ENCODE assay signal across 11 mouse cellular contexts in genomic region chr8:61384536-61384935, GRCm38 (mm10).
DNase-seq lines count a peak whose midpoint lies in the region; ATAC-seq and TF ChIP-seq lines count a peak whose summit lies in the region.
"Had no signal": no experiment of that assay in that cellular context is flagged by ENCODE, and none has a peak within 500 bp of the region (broad histone marks: within the 10 kb centered on the region; RNA-seq: fewer than 3 reads in every experiment).

No protein-coding gene starts in this region.

- H3K9me3 ChIP-seq in hindbrain, postnatal 0 days (ENCODE audit: low read length): no peaks in the 10 kb centered on the region
- H3K9me3 ChIP-seq in hindbrain, embryonic 11.5 days (ENCODE audit: control insufficient read depth, low read length): no peaks in the 10 kb centered on the region
- H3K9me3 ChIP-seq: embryonic facial prominence, embryonic 13.5 days had no signal

- H3K36me3 ChIP-seq in hindbrain, postnatal 0 days (ENCODE audit: insufficient read depth, low read length): peaks cover 6% of the 10 kb centered on the region; the same call in 1 of the 2 replicates
- no peaks in the 10 kb centered on the region for H3K36me3 ChIP-seq in hindbrain, embryonic 11.5 days (ENCODE audit: control insufficient read depth, insufficient read depth, low read length)

- peaks cover 12% of the 10 kb centered on the region; the same call in 1 of the 2 replicates for H3K4me1 ChIP-seq in hindbrain, postnatal 0 days (ENCODE audit: insufficient read depth, low read length)
- H3K4me1 ChIP-seq in hindbrain, embryonic 11.5 days (replicated peaks; ENCODE audit: control insufficient read depth, insufficient read depth, low read length): peaks cover 11% of the 10 kb centered on the region

- H3K4me3 ChIP-seq in hindbrain, postnatal 0 days (ENCODE audit: low read length): no peak overlapping the region
- H3K4me3 ChIP-seq in hindbrain, embryonic 11.5 days (ENCODE audit: low read depth, low read length): no peak overlapping the region
- H3K4me3 ChIP-seq: embryonic facial prominence, embryonic 13.5 days; myocyte had no signal

- peak; percentile 40 for TF ChIP-seq CTCF in hindbrain, postnatal 0 days (IDR thresholded peaks at IDR 0.05; ENCODE audit: low read depth)

- H3K9ac ChIP-seq in hindbrain, postnatal 0 days (replicated peaks; ENCODE audit: low read length): no peak overlapping the region
- H3K9ac ChIP-seq in hindbrain, embryonic 11.5 days (ENCODE audit: low read depth, low read length): no peak overlapping the region
- H3K9ac ChIP-seq: embryonic facial prominence, embryonic 13.5 days had no signal

- ATAC-seq in hindbrain, postnatal 0 days: no peak
- ATAC-seq in hindbrain, embryonic 11.5 days (ENCODE audit: low FRiP score): no peak
- peak; percentile 37; the same call in 1 of the 2 replicates for ATAC-seq in megakaryocyte progenitor cell, adult 5-6 weeks (replicated peaks; ENCODE audit: poor library complexity)

- no peak overlapping the region for H3K4me2 ChIP-seq in hindbrain, postnatal 0 days (ENCODE audit: low read depth, low read length)
- no peak overlapping the region for H3K4me2 ChIP-seq in hindbrain, embryonic 11.5 days (replicated peaks; ENCODE audit: low read depth, low read length)
- H3K4me2 ChIP-seq: embryonic facial prominence, embryonic 13.5 days had no signal

- 82% methylated on average over 9 of the region's 9 CpGs for WGBS in hindbrain, postnatal 0 days
- 77% methylated on average over 9 of the region's 9 CpGs for WGBS in hindbrain, embryonic 11.5 days

- no peaks in the 10 kb centered on the region for H3K27me3 ChIP-seq in hindbrain, postnatal 0 days (ENCODE audit: insufficient read depth, low read length)
- H3K27me3 ChIP-seq in hindbrain, embryonic 11.5 days (ENCODE audit: control insufficient read depth, insufficient read depth, low read length): no peaks in the 10 kb centered on the region
- H3K27me3 ChIP-seq: embryonic facial prominence, embryonic 13.5 days had no signal

- no peak for DNase-seq in hindbrain, postnatal 0 days (ENCODE audit: low spot score)
- no peak for DNase-seq in hindbrain, embryonic 11.5 days (ENCODE audit: low spot score)
- DNase-seq in retina, postnatal 1 day: peak; percentile 19
- no peak for DNase-seq in retina, embryonic 14.5 days (ENCODE audit: low spot score)
- DNase-seq in R1 (ENCODE audit: low read depth, low spot score): peak; percentile 44
- DNase-seq in urinary bladder, postnatal 4 days (ENCODE audit: low spot score in 2 of 2): no peak
- no peak for DNase-seq in layer of hippocampus, adult 9-10 months (ENCODE audit: low spot score)
- DNase-seq: heart, postnatal 10 days had no signal

- no peak overlapping the region for H3K27ac ChIP-seq in hindbrain, postnatal 0 days
- H3K27ac ChIP-seq in hindbrain, embryonic 11.5 days (ENCODE audit: low read depth, low read length): no peak overlapping the region
- H3K27ac ChIP-seq: embryonic facial prominence, embryonic 13.5 days had no signal

Comparison
In these comparisons a context has a peak if more than half of its experiments do, and no peak if none do; other contexts are left out.
1. DNase-seq: peak in retina, postnatal 1 day (single experiment) and R1 (single experiment); none in hindbrain, postnatal 0 days (single experiment), hindbrain, embryonic 11.5 days (single experiment), retina, embryonic 14.5 days (single experiment), urinary bladder, postnatal 4 days (0 of 2) and layer of hippocampus, adult 9-10 months (single experiment).